Mouse (Mus musculus) hindbrain, postnatal 0 days (tissue): ENCODE results near the gene Tlr12. TPM values are rescaled to one million over a fixed set of nuclear protein-coding genes. Genes with fewer than 3 reads are reported as not detected.
A peak's percentile ranks its signal among the peaks of the same experiment; 100 is the strongest.

Experiments used
- ATAC-seq: fragments of 200-750 bp; cut with Nextera tagmentation; 2 replicates; pipeline ENCODE4 v1.8.0; 2017; ENCODE audit warnings: mild to moderate bottlenecking, moderate TSS enrichment, moderate library complexity
- DNase-seq: peaks from one replicate; pipeline ENCODE4 v3.0.0-alpha.2; 2015; ENCODE audit warnings: low spot score
- H3K27ac ChIP-seq: fragments of 300-500 bp; sonication (generic); 2 replicates; pipeline ENCODE4 v1.5.1; 2014; ENCODE audit warnings: mild to moderate bottlenecking
- H3K27me3 ChIP-seq: fragments of 300-500 bp; sonication (generic); 2 replicates; pipeline ENCODE4 v1.6.1; 2014; ENCODE audit warnings: low read length, mixed read lengths; ENCODE audit not compliant: insufficient read depth
- H3K36me3 ChIP-seq: fragments of 300-500 bp; sonication (generic); 2 replicates; pipeline ENCODE4 v1.6.1; 2014; ENCODE audit warnings: low read length, mixed read lengths; ENCODE audit not compliant: insufficient read depth
- H3K4me1 ChIP-seq: fragments of 300-500 bp; sonication (generic); 2 replicates; pipeline ENCODE4 v1.6.1; 2014; ENCODE audit warnings: antibody characterized with exemption, low read length, mixed read lengths; ENCODE audit not compliant: insufficient read depth
- H3K4me2 ChIP-seq: fragments of 300-500 bp; sonication (generic); 2 replicates; pipeline ENCODE4 v1.6.1; 2014; ENCODE audit warnings: low read depth, mild to moderate bottlenecking, low read length, moderate library complexity, mixed read lengths
- H3K4me3 ChIP-seq: fragments of 300-500 bp; sonication (generic); 2 replicates; pipeline ENCODE4 v1.5.1; 2014; ENCODE audit warnings: low read length
- H3K9ac ChIP-seq: fragments of 300-500 bp; sonication (generic); replicated peaks from 2 replicates; pipeline ENCODE4 v1.6.1; 2014; ENCODE audit warnings: mild to moderate bottlenecking, low read length, moderate library complexity, mixed read lengths
- H3K9me3 ChIP-seq: fragments of 300-500 bp; sonication (generic); 2 replicates; pipeline ENCODE4 v1.6.1; 2016; ENCODE audit warnings: low read length, mixed read lengths
- CTCF ChIP-seq: IDR thresholded peaks from 2 replicates; pipeline ENCODE4 v1.5.1; 2016; ENCODE audit warnings: antibody characterized with exemption, control low read depth, low read depth
- WGBS: fragments of 180-500 bp; shearing (Covaris S2); extraction: QIAGEN DNeasy Blood & Tissue Kit; methylation state at CpG from one replicate; pipeline ENCODE4 v1.1.7; 2014; 5-methylcytosine and 5-hydroxymethylcytosine counted together
- polyA plus RNA-seq: library from polyadenylated mRNA; unstranded; fragments of >200 nt; fragmentation: Nextera tagmentation; extraction: Ambion mirVana; gene quantifications from 2 replicates; pipeline ENCODE4 v1.2.1, GENCODE M21; 2015
- total RNA-seq: library from RNA; depleted of rRNA; stranded (reverse); fragments of >200 nt; gene quantifications from 2 replicates; pipeline ENCODE4 v1.2.3, GENCODE M21; 2014

Gene Tlr12
- total and polyA plus RNA-seq, 2 experiments from 2014 or later, result 1.0 to 1.4 TPM

- Histone ChIP-seq H3K36me3 (no peaks in the 10 kb centered on the region), H3K4me2 (peak within 1 kb of the TSS; percentile 73), H3K4me3 (peak within 1 kb of the TSS; percentile 58), H3K4me1 (peaks cover 4% of the 10 kb centered on the region; the same call in 1 of the 2 replicates), H3K9me3 (no peaks in the 10 kb centered on the region), H3K27ac (peak within 1 kb of the TSS; percentile 74), H3K27me3 (no peaks in the 10 kb centered on the region), H3K9ac (peak within 1 kb of the TSS; percentile 73)
- peak; percentile 27; the same call in 1 of the 2 replicates for TF ChIP-seq CTCF
- DNase-seq (peak; percentile 97), ATAC-seq (peak; percentile 97)
- under 1% methylated on average over 77 of the region's 85 CpGs for WGBS
Observed at GRCm38 (mm10) chr4:128654505-128655381, 36.3 kb upstream of the Tlr12 start, which contains the start of gene Phc2. TSS of gene Phc2 (plus strand) at chr4:128654702.

GRCm38 (mm10) chr4:128652584-128653298 lies 34.3 kb upstream of the Tlr12 start:
- TF ChIP-seq CTCF, result no peak
- H3K27me3 ChIP-seq, result no peaks in the 10 kb centered on the region
- 38% methylated on average over 5 of the region's 5 CpGs for WGBS
- H3K9me3 ChIP-seq, result no peaks in the 10 kb centered on the region
- H3K4me2 ChIP-seq, result no peak overlapping the region
- no peaks in the 10 kb centered on the region for H3K36me3 ChIP-seq
- H3K9ac ChIP-seq, result no peak overlapping the region
- H3K27ac ChIP-seq, result 0 out of 2 replicates have a peak overlapping the region, but pooled peaks have one; percentile 17
- no peak for ATAC-seq
- H3K4me3 ChIP-seq, result no peak overlapping the region
- no peak for DNase-seq
- H3K4me1 ChIP-seq, result peaks cover 4% of the 10 kb centered on the region; the same call in 1 of the 2 replicates

GRCm38 (mm10) chr4:128651530-128651929 lies 33.1 kb upstream of the Tlr12 start:
- H3K9me3 ChIP-seq, result no peaks in the 10 kb centered on the region
- no peaks in the 10 kb centered on the region for H3K27me3 ChIP-seq
- 32% methylated on average over 3 of the region's 3 CpGs for WGBS
- ATAC-seq (no peak), DNase-seq (peak; percentile 73)
- H3K4me2 ChIP-seq, result no peak overlapping the region
- no peak for TF ChIP-seq CTCF
- no peaks in the 10 kb centered on the region for H3K36me3 ChIP-seq
- peak overlapping the region; percentile 27; the same call in 1 of the 2 replicates for H3K27ac ChIP-seq
- H3K4me1 ChIP-seq, result peaks cover 4% of the 10 kb centered on the region; the same call in 1 of the 2 replicates
- no peak overlapping the region for H3K4me3 ChIP-seq
- H3K9ac ChIP-seq, result no peak overlapping the region

- H3K27me3 ChIP-seq, result no peaks in the 10 kb centered on the region
- no peaks in the 10 kb centered on the region for H3K36me3 ChIP-seq
- no peak for DNase-seq
- no peak for ATAC-seq
- H3K9ac ChIP-seq, result no peak overlapping the region
- H3K4me3 ChIP-seq, result no peak overlapping the region
- TF ChIP-seq CTCF, result no peak
- no peaks in the 10 kb centered on the region for H3K9me3 ChIP-seq
- 54% methylated on average over 8 of the region's 8 CpGs for WGBS
- no peak overlapping the region for H3K27ac ChIP-seq
- H3K4me2 ChIP-seq, result no peak overlapping the region
- no peaks in the 10 kb centered on the region for H3K4me1 ChIP-seq
Observed at GRCm38 (mm10) chr4:128648567-128649255, 30.3 kb upstream of the Tlr12 start.

GRCm38 (mm10) chr4:128646762-128647161 lies 28.3 kb upstream of the Tlr12 start:
- 59% methylated on average over 7 of the region's 7 CpGs for WGBS
- no peak for DNase-seq
- Histone ChIP-seq H3K4me2 (no peak overlapping the region), H3K27me3 (no peaks in the 10 kb centered on the region), H3K9me3 (no peaks in the 10 kb centered on the region), H3K4me3 (no peak overlapping the region), H3K4me1 (no peaks in the 10 kb centered on the region), H3K9ac (no peak overlapping the region), H3K36me3 (no peaks in the 10 kb centered on the region), H3K27ac (no peak overlapping the region)
- no peak for ATAC-seq
- no peak for TF ChIP-seq CTCF

- no peak for TF ChIP-seq CTCF
- no peak for ATAC-seq
- H3K9ac ChIP-seq, result no peak overlapping the region
- no peak for DNase-seq
- WGBS, result 76% methylated on average over 6 of the region's 6 CpGs
- no peaks in the 10 kb centered on the region for H3K4me1 ChIP-seq
- H3K27me3 ChIP-seq, result no peaks in the 10 kb centered on the region
- no peaks in the 10 kb centered on the region for H3K36me3 ChIP-seq
- H3K27ac ChIP-seq, result no peak overlapping the region
- H3K9me3 ChIP-seq, result no peaks in the 10 kb centered on the region
- no peak overlapping the region for H3K4me2 ChIP-seq
- no peak overlapping the region for H3K4me3 ChIP-seq
Observed at GRCm38 (mm10) chr4:128645896-128646295, 27.5 kb upstream of the Tlr12 start.
